Mouse (Mus musculus): Measurements from ENCODE around the gene Arhgef25. TPM values are rescaled to one million over a fixed set of nuclear protein-coding genes. Genes with fewer than 3 reads are reported as not detected.
"Not testable (repeated sequence)": the region's sequence is repeated elsewhere in the genome, so short reads cannot be mapped to it uniquely, and the experiment has no call there.

Gene Arhgef25
- polyA plus RNA-seq, 1 experiment from 2014 or later: 46.8 TPM

DNA sequence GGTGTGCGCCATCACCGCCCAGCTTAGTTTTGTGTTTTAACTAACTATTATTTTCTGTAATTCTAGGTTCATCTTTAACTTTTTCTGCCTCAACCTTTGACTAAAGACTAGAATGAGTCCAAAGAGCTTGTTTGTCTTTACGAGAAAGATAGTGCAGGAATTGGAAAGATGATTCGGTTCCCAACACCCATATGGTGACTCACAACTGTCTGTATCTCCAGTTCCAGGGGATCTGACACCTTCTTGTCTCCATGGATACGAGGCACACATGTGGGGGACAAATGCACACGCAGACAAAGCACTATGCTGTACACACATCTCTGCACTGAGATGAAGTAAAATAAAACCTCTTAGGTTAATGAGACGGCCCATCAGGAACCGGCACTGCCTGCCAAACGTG is 29.8 kb downstream of the Arhgef25 start:
- Histone ChIP-seq H3K9ac (no peak overlapping the region), H3K4me2 (replicated peaks) (no peak overlapping the region), H3K36me3 (no peaks in the 10 kb centered on the region)

DNA sequence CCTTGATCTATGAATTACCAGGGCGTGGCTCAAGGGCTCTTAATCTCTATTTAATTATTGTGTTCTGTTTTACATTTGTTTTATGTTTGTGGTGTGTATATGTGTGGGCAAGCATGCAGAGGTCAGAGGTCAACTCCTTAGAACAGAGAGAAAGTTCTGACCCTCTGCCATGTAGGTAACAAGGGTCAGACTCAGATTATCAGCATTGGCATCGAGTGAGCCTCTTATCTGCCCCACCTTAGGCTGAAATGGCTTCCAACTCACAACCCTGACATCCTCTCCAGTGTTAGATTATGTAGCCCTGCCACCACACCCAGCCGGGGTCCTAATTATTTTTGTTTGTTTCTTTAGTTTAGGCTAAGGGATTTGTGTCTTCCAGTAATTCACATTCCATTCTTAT is 31.4 kb downstream of the Arhgef25 start:
- no peaks in the 10 kb centered on the region for H3K36me3 ChIP-seq
- no peaks in the 10 kb centered on the region for H3K27me3 ChIP-seq (replicated peaks)
- H3K4me1 ChIP-seq (replicated peaks): 0 out of 2 replicates have a peak, but pooled peaks cover 3% of the 10 kb centered on the region
- no peak overlapping the region for H3K9ac ChIP-seq
- no peak overlapping the region for H3K27ac ChIP-seq
- H3K9me3 ChIP-seq: no peaks in the 10 kb centered on the region
- no peak for ATAC-seq
- no peak overlapping the region for H3K4me3 ChIP-seq (replicated peaks)
- 52% methylated on average over 3 of the region's 3 CpGs for WGBS
- H3K4me2 ChIP-seq (replicated peaks): no peak overlapping the region

More for the DNA sequence above, 29.8 kb downstream of the Arhgef25 start:
- Histone ChIP-seq H3K9me3 (no peaks in the 10 kb centered on the region), H3K4me3 (replicated peaks) (no peak overlapping the region), H3K27me3 (replicated peaks) (no peaks in the 10 kb centered on the region), H3K4me1 (replicated peaks) (no peaks in the 10 kb centered on the region), H3K27ac (no peak overlapping the region)
- WGBS: 75% methylated on average over 9 of the region's 9 CpGs
- no peak for ATAC-seq

GRCm38 (mm10) chr10:127156511-127156910 is 33.4 kb downstream of the Arhgef25 start:
- Histone ChIP-seq H3K4me1 (replicated peaks) (0 out of 2 replicates have a peak, but pooled peaks cover 3% of the 10 kb centered on the region), H3K9me3 (no peaks in the 10 kb centered on the region), H3K9ac (no peak overlapping the region), H3K4me2 (replicated peaks) (no peak overlapping the region), H3K27ac (peak overlapping the region; percentile 51; the same call in 1 of the 2 replicates), H3K4me3 (replicated peaks) (no peak overlapping the region), H3K27me3 (replicated peaks) (no peaks in the 10 kb centered on the region), H3K36me3 (no peaks in the 10 kb centered on the region)
- ATAC-seq: 0 out of 2 replicates have a peak, but pooled peaks have one; percentile 37
- 48% methylated on average over 1 of the region's 1 CpGs for whole genome bisulfite sequencing

DNA sequence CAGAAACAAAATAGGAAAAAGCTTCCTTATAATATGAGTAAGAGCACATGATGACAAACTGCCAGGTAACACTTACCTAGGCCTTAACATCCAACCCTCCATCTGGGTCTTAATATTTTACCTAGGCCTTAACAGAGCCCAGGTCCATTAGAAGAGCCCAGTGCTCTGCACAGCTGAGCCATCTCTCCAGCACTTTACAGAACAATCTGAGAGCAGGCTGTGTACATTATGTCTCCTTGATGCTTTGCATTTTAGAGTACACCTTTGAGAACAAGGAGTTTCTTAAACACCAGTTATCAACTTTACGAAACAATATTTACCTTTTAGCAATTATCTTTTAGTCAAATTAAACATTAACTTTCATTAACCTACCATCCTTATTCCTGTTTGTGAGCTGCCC is 33.8 kb downstream of the Arhgef25 start:
- no peaks in the 10 kb centered on the region; the same call in 1 of the 2 replicates for H3K9me3 ChIP-seq
- ATAC-seq: peak; percentile 59
- WGBS: 52% methylated on average over 1 of the region's 1 CpGs
- peak overlapping the region; percentile 74 for H3K27ac ChIP-seq
- H3K4me2 ChIP-seq (replicated peaks): no peak overlapping the region
- H3K4me1 ChIP-seq (replicated peaks): 0 out of 2 replicates have a peak, but pooled peaks cover 3% of the 10 kb centered on the region
- H3K36me3 ChIP-seq: no peaks in the 10 kb centered on the region
- no peak overlapping the region for H3K9ac ChIP-seq
- H3K4me3 ChIP-seq (replicated peaks): no peak overlapping the region
- no peaks in the 10 kb centered on the region for H3K27me3 ChIP-seq (replicated peaks)

DNA sequence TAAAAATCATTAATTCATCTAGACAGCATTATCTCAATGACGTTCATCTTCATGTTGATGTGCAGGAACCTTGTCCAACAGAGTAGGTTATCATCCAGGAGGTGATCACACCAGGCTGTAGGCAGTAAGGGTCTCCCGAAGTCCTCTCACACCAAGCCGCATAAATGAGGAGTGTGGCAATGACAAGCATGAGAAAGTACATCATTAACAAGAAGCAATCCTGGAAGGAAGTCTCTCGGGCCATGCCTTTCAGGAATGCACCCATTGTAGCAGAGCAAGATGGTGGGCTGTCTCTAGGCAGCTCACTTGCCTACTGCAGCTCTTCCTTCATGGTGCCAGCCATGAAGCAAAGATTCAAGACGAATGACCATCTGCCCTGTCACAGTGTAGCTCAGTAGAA is 35.2 kb downstream of the Arhgef25 start:
- H3K27ac ChIP-seq: peak overlapping the region; percentile 2; the same call in 1 of the 2 replicates
- H3K36me3 ChIP-seq: no peaks in the 10 kb centered on the region
- H3K4me2 ChIP-seq (replicated peaks): no peak overlapping the region
- 83% methylated on average over 5 of the region's 5 CpGs for WGBS
- H3K9me3 ChIP-seq: no peaks in the 10 kb centered on the region; the same call in 1 of the 2 replicates
- H3K27me3 ChIP-seq (replicated peaks): no peaks in the 10 kb centered on the region
- no peak overlapping the region for H3K4me3 ChIP-seq (replicated peaks)
- H3K9ac ChIP-seq: no peak overlapping the region
- H3K4me1 ChIP-seq (replicated peaks): 0 out of 2 replicates have a peak, but pooled peaks cover 3% of the 10 kb centered on the region
- no peak for ATAC-seq

DNA sequence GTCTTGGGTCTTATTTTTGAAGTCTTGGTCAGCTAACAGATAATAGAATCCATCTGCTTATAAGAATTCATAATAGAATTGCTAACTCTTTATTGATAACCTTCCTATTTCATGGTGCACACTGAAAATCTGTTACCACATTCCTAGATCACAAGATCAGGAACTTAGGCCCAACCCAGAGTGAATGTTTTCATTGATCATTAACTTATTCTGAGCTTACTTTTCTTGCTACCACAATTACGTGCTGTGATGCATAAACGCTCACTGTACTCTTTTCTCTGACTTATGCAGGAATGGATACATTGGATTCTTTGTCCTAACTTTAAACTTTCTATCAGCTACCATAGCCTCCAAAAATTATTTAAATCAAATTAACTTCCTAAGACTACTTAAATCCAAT is 35.6 kb downstream of the Arhgef25 start:
- H3K36me3 ChIP-seq: no peaks in the 10 kb centered on the region
- no peak overlapping the region for H3K4me2 ChIP-seq (replicated peaks)
- WGBS: 79% methylated on average over 2 of the region's 2 CpGs
- H3K9ac ChIP-seq: no peak overlapping the region
- 0 out of 2 replicates have a peak, but pooled peaks cover 3% of the 10 kb centered on the region for H3K4me1 ChIP-seq (replicated peaks)
- no peaks in the 10 kb centered on the region for H3K27me3 ChIP-seq (replicated peaks)
- H3K9me3 ChIP-seq: no peaks in the 10 kb centered on the region; the same call in 1 of the 2 replicates
- no peak for ATAC-seq
- no peak overlapping the region for H3K4me3 ChIP-seq (replicated peaks)
- no peak overlapping the region for H3K27ac ChIP-seq

DNA sequence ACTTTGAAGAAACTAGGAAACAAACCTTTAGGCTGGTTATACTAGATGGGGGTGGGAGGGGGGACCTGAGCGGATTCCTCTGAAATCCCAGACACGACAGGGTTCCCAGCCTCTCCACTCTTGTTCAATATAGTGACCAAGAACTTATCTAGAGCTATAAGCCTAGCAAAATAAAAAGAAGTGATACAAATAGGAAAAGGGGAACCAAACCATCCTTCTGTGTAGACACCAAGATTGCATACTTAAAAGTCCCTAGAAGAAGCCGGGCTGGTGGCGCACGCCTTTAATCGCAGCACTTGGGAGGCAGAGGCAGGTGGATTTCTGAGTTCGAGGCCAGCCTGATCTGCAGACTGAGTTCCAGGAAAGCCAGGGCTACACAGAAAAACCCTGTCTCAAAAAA is 36.6 kb downstream of the Arhgef25 start:
- Histone ChIP-seq H3K27me3 (replicated peaks) (no peaks in the 10 kb centered on the region), H3K9me3 (no peaks in the 10 kb centered on the region; the same call in 1 of the 2 replicates), H3K9ac (no peak overlapping the region), H3K27ac (no peak overlapping the region), H3K4me1 (replicated peaks) (0 out of 2 replicates have a peak, but pooled peaks cover 3% of the 10 kb centered on the region), H3K4me2 (replicated peaks) (no peak overlapping the region), H3K4me3 (replicated peaks) (no peak overlapping the region), H3K36me3 (no peaks in the 10 kb centered on the region)
- 94% methylated on average over 7 of the region's 7 CpGs for WGBS
- no peak for ATAC-seq

DNA sequence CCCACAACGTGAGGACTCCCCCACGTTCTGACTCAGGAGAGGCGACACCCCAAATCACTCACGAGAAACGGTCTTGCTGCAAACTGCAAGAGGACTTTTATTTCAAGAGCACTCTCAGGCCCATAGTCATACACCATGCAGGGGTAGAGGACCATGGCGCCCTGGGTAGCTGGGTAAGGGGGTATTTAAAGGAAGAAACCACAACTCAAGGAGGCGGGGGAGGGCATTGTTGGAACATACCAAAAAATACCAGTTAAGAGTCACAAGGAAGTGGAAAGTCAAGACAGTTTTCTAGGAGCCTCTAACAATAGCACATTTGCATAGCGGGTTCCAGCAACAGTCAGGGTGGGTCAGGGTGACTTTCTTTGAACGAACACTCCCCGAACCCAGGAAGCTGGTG is 37.3 kb downstream of the Arhgef25 start:
- not testable (repeated sequence) for H3K27me3 ChIP-seq (replicated peaks); H3K4me1 ChIP-seq (replicated peaks); H3K4me2 ChIP-seq (replicated peaks); H3K4me3 ChIP-seq (replicated peaks); H3K27ac ChIP-seq; H3K36me3 ChIP-seq; H3K9me3 ChIP-seq; H3K9ac ChIP-seq; ATAC-seq
- 84% methylated on average over 10 of the region's 10 CpGs for WGBS

- not testable (repeated sequence) for ATAC-seq; H3K27me3 ChIP-seq (replicated peaks); H3K36me3 ChIP-seq; H3K9ac ChIP-seq; H3K4me2 ChIP-seq (replicated peaks); H3K9me3 ChIP-seq; H3K27ac ChIP-seq; H3K4me1 ChIP-seq (replicated peaks); H3K4me3 ChIP-seq (replicated peaks)
- WGBS: 86% methylated on average over 3 of the region's 3 CpGs
Measured at GRCm38 (mm10) chr10:127151233-127151632, 38.6 kb downstream of the Arhgef25 start.

- Histone ChIP-seq H3K27me3 (replicated peaks) (no peaks in the 10 kb centered on the region), H3K9me3 (no peaks in the 10 kb centered on the region; the same call in 1 of the 2 replicates), H3K27ac (no peak overlapping the region), H3K4me1 (replicated peaks) (0 out of 2 replicates have a peak, but pooled peaks cover 3% of the 10 kb centered on the region), H3K4me2 (replicated peaks) (no peak overlapping the region), H3K9ac (no peak overlapping the region), H3K4me3 (replicated peaks) (no peak overlapping the region), H3K36me3 (no peaks in the 10 kb centered on the region)
- ATAC-seq: peak; percentile 71
- WGBS: 56% methylated on average over 4 of the region's 4 CpGs
Measured at GRCm38 (mm10) chr10:127150471-127150872, 39.4 kb downstream of the Arhgef25 start.

DNA sequence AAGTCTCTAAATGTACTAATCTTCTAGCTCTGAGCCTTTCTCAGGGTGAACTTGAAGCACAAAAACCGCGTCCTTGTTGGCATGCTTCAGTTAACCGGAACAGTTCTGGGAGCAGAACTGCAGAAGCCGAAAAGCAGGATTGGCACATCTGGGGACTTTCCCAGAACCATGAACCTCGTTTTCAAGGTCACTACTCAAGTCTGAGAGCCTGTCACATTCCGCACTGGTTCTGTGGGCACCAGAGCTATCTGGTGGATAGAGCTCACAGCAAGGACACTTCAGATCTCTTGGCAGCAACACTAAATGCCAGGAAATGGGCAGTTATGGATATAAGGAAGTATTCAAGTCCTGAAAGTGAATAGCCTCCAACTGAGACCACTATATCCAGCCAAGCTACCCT is 42.7 kb downstream of the Arhgef25 start:
- H3K36me3 ChIP-seq: no peaks in the 10 kb centered on the region
- H3K9ac ChIP-seq: no peak overlapping the region
- H3K9me3 ChIP-seq: no peaks in the 10 kb centered on the region; the same call in 1 of the 2 replicates
- H3K4me1 ChIP-seq (replicated peaks): no peaks in the 10 kb centered on the region; the same call in 1 of the 2 replicates
- ATAC-seq: no peak
- H3K27me3 ChIP-seq (replicated peaks): no peaks in the 10 kb centered on the region
- H3K4me2 ChIP-seq (replicated peaks): no peak overlapping the region
- H3K27ac ChIP-seq: no peak overlapping the region
- H3K4me3 ChIP-seq (replicated peaks): no peak overlapping the region
- WGBS: 83% methylated on average over 6 of the region's 6 CpGs

- H3K9ac ChIP-seq: no peak overlapping the region
- no peak for ATAC-seq
- no peaks in the 10 kb centered on the region for H3K9me3 ChIP-seq
- no peaks in the 10 kb centered on the region for H3K27me3 ChIP-seq (replicated peaks)
- no peaks in the 10 kb centered on the region; the same call in 1 of the 2 replicates for H3K4me1 ChIP-seq (replicated peaks)
- no peak overlapping the region for H3K4me3 ChIP-seq (replicated peaks)
- no peaks in the 10 kb centered on the region for H3K36me3 ChIP-seq
- 79% methylated on average over 5 of the region's 5 CpGs for WGBS
- no peak overlapping the region for H3K27ac ChIP-seq
- no peak overlapping the region for H3K4me2 ChIP-seq (replicated peaks)
Measured at GRCm38 (mm10) chr10:127145303-127145702, 44.6 kb downstream of the Arhgef25 start.

GRCm38 (mm10) chr10:127144536-127144935 is 45.3 kb downstream of the Arhgef25 start:
- Histone ChIP-seq H3K4me3 (replicated peaks) (no peak overlapping the region), H3K9ac (no peak overlapping the region), H3K27me3 (replicated peaks) (no peaks in the 10 kb centered on the region), H3K9me3 (no peaks in the 10 kb centered on the region), H3K27ac (no peak overlapping the region), H3K4me1 (replicated peaks) (no peaks in the 10 kb centered on the region; the same call in 1 of the 2 replicates), H3K4me2 (replicated peaks) (no peak overlapping the region), H3K36me3 (no peaks in the 10 kb centered on the region)
- 75% methylated on average over 7 of the region's 7 CpGs for WGBS
- no peak for ATAC-seq

Measured in intestine, embryonic 15.5 days (tissue).